Mouse (Mus musculus) intestine, postnatal 0 days (tissue): ENCODE measurements at regions not wholly inside any gene's neighbourhood (a gene's known extent, or its start where the extent isn't known, plus 50 kb on each side); places are given as distances from the start of the nearest gene placed in this dataset.

Source experiments
- ATAC-seq: fragments of 200-750 bp; cut with Nextera tagmentation; 2 replicates; pipeline ENCODE4 v1.8.0; 2017; ENCODE audit warnings: mild to moderate bottlenecking, moderate TSS enrichment, moderate library complexity
- H3K27ac ChIP-seq: fragments of 300-500 bp; sonication (generic); 2 replicates; pipeline ENCODE4 v1.5.1; 2014; ENCODE audit warnings: mild to moderate bottlenecking, low read depth, low read length, moderate library complexity
- H3K27me3 ChIP-seq: fragments of 300-500 bp; sonication (generic); replicated peaks from 2 replicates; pipeline ENCODE4 v1.6.1; 2014; ENCODE audit warnings: low read length, mixed read lengths; ENCODE audit not compliant: control insufficient read depth, insufficient read depth
- H3K36me3 ChIP-seq: fragments of 300-500 bp; sonication (generic); 2 replicates; pipeline ENCODE4 v1.6.1; 2014; ENCODE audit warnings: mild to moderate bottlenecking, moderate library complexity; ENCODE audit not compliant: control insufficient read depth, insufficient read depth
- H3K4me1 ChIP-seq: fragments of 300-500 bp; sonication (generic); replicated peaks from 2 replicates; pipeline ENCODE4 v1.6.1; 2014; ENCODE audit warnings: antibody characterized with exemption, low read length, mixed read lengths; ENCODE audit not compliant: control insufficient read depth, insufficient read depth
- H3K4me2 ChIP-seq: fragments of 300-500 bp; sonication (generic); replicated peaks from 2 replicates; pipeline ENCODE4 v1.6.1; 2014; ENCODE audit warnings: low read depth, mild to moderate bottlenecking, moderate library complexity
- H3K4me3 ChIP-seq: fragments of 300-500 bp; sonication (generic); 2 replicates; pipeline ENCODE4 v1.5.1; 2014; ENCODE audit warnings: low read depth, low read length
- H3K9ac ChIP-seq: fragments of 300-500 bp; sonication (generic); 2 replicates; pipeline ENCODE4 v1.6.1; 2014; ENCODE audit warnings: mild to moderate bottlenecking, low read depth, low read length
- H3K9me3 ChIP-seq: fragments of 300-500 bp; sonication (generic); 2 replicates; pipeline ENCODE4 v1.6.1; 2016; ENCODE audit warnings: mixed run types; ENCODE audit not compliant: control insufficient read depth
- CTCF ChIP-seq: sonication (generic); IDR thresholded peaks from 2 replicates; pipeline ENCODE4 v1.5.1; 2016; ENCODE audit warnings: low read depth, mild to moderate bottlenecking, control low read depth, antibody characterized with exemption, moderate library complexity
- WGBS: fragments of 180-500 bp; shearing (Covaris S2); extraction: QIAGEN DNeasy Blood & Tissue Kit; methylation state at CpG from one replicate; pipeline ENCODE4 v1.1.7; 2014; 5-methylcytosine and 5-hydroxymethylcytosine counted together

DNA sequence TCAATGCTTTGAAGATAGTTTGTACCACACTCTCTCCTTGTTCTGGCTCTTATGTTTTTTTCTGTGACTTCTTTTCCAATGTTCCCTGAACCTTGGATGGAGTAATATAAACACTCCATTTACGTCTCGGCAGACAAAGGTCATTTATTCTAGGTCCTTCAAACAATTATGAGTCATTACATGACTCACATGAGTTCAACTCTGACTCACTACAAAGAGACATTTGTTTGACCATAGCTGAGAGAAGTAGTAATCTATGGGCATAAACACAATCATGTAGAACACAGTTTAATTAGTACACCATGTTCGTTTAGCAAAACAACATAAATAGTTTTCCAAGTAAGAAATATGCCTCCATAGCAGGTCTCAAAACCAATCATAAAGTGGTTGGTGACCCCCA, 59.6 kb upstream of the Hmgcll1 start:
- H3K9me3 ChIP-seq = no peaks in the 10 kb centered on the region
- ATAC-seq = peak; percentile 93
- 13% methylated on average over 3 of the region's 3 CpGs for WGBS

DNA sequence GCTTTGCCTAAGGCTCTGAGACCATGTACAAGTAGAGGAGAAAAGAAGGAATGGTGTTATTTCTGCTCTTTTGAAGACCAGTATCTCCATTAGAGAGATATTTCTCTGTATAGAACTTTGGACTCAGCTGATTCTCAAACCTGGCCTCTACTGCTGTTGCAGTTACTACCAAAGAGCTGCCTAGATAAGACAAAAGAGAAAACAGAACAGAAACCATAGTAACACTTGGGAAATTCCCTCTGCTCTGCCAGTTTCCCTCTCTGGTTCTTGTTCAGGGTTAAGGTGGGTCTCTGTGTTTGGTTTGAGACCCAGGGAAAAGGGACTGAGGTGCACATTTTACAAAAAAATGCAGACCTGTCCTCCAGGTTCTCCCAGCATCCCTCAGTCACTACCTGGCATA, 58.3 kb upstream of the Hmgcll1 start:
- Histone ChIP-seq H3K9me3 (no peaks in the 10 kb centered on the region), H3K27ac (peak overlapping the region; percentile 66; the same call in 1 of the 2 replicates), H3K4me3 (no peak overlapping the region), H3K9ac (no peak overlapping the region), H3K4me2 (no peak overlapping the region), H3K4me1 (no peaks in the 10 kb centered on the region), H3K36me3 (no peaks in the 10 kb centered on the region), H3K27me3 (no peaks in the 10 kb centered on the region)
- peak; percentile 47 for ATAC-seq
- TF ChIP-seq CTCF = no peak

More for the DNA sequence above, 59.6 kb upstream of the Hmgcll1 start:
- peak overlapping the region; percentile 54 for H3K27ac ChIP-seq
- H3K27me3 ChIP-seq = no peaks in the 10 kb centered on the region
- H3K9ac ChIP-seq = no peak overlapping the region
- no peak for TF ChIP-seq CTCF
- no peaks in the 10 kb centered on the region for H3K4me1 ChIP-seq
- H3K4me2 ChIP-seq = no peak overlapping the region
- no peak overlapping the region for H3K4me3 ChIP-seq
- H3K36me3 ChIP-seq = no peaks in the 10 kb centered on the region

DNA sequence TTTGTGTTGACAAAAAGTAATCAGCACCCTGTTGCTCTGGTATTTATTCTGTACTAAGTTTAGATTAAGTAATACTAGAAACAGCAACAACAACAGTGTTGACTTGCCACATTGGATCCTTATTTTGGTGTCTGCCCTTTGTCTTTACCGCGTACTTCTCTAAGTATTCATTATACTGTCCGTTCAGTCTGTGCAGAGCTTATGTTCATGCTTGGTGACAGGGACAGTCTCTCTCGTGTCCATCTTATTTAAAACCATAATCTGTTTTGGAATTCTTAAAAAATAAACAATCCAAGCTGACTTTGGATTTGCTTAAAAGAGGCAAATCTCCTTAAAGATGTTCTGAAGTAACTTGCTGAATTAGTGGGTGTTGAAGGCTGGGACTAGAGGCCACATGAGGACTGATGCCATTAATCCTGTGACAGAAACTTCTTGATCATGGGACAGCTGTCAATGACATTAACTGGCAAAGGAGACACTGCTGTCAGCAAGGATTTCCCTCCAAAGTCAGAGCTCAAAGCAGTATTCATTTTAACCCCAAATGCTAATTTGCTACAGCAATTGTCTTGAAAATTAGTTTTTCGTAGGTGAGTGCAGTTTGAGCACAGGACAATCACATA, 55.8 kb upstream of the Hmgcll1 start:
- no peaks in the 10 kb centered on the region for H3K27me3 ChIP-seq
- no peaks in the 10 kb centered on the region for H3K36me3 ChIP-seq
- H3K4me2 ChIP-seq = no peak overlapping the region
- no peak overlapping the region for H3K27ac ChIP-seq
- H3K4me1 ChIP-seq = no peaks in the 10 kb centered on the region
- TF ChIP-seq CTCF = no peak
- H3K4me3 ChIP-seq = no peak overlapping the region
- no peaks in the 10 kb centered on the region for H3K9me3 ChIP-seq
- no peak overlapping the region for H3K9ac ChIP-seq
- ATAC-seq = no peak
- WGBS = 90% methylated on average over 5 of the region's 5 CpGs

DNA sequence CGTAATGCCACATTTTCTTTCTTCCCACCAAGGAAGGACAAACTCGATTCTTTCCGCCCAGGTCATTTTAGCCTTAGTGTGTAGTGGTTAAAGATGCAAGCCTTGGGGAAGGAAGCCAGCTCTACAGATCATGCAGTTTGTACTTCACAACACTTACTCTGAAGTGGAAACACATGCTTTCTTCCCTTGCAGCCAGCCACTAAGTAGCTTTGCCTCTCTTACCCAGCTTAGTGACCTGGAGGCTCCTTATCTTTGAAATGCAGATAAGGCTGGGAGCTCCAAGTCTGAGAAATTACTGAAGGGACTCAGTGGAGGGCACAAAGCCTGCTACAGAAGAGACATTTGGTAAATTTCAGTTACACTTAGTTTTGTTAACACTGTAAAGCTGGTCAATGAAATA, 54.9 kb upstream of the Hmgcll1 start:
- Histone ChIP-seq H3K27me3 (no peaks in the 10 kb centered on the region), H3K9ac (no peak overlapping the region), H3K36me3 (no peaks in the 10 kb centered on the region), H3K4me3 (no peak overlapping the region), H3K27ac (no peak overlapping the region), H3K4me2 (no peak overlapping the region), H3K4me1 (no peaks in the 10 kb centered on the region), H3K9me3 (no peaks in the 10 kb centered on the region)
- WGBS = 53% methylated on average over 3 of the region's 3 CpGs
- TF ChIP-seq CTCF = no peak
- ATAC-seq = no peak

DNA sequence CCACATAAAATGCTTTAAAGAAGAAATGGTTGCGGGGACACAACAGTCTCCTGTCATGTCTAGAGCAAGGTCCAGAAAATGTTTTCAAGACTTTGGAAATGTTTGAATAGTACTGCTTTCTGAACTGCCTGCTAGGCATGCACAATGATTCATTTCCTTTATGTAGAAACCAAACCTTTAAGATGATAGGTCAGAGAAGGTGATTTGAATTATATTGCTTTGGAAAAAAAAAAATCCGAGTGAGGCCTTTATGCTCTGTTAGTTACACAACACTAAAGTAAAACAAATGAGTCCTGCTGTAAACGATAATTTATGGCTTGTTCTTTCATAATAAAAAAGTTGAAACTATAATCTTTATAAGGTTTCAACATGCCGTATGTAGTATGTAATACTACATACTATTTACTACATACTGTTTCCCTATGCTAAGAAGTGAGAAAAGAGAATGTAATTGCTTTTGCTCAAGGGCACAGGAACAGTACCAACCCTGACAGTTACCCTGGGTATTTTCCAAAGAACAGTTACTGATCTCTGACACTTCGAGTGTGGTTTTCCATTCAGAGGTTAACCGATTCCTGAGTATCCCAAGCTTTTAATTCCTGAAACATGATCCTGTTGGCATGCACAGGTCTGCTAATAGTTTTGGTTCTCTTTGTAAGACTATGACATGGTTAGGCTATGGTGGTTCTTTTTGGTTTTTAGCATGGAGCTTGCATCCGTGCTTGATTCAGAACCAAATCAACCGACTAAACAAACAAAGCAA, 53.9 kb upstream of the Hmgcll1 start:
- no peak for TF ChIP-seq CTCF
- no peak overlapping the region for H3K27ac ChIP-seq
- 50% methylated on average over 8 of the region's 8 CpGs for WGBS
- H3K36me3 ChIP-seq = no peaks in the 10 kb centered on the region
- H3K4me1 ChIP-seq = no peaks in the 10 kb centered on the region
- no peaks in the 10 kb centered on the region for H3K9me3 ChIP-seq
- H3K4me2 ChIP-seq = no peak overlapping the region
- no peak overlapping the region for H3K9ac ChIP-seq
- H3K4me3 ChIP-seq = no peak overlapping the region
- peak; percentile 83 for ATAC-seq
- no peaks in the 10 kb centered on the region for H3K27me3 ChIP-seq
